In genomic region chr7:107757308-107758151, GRCm38 (mm10) we compare ENCODE assay signal across 8 mouse cellular contexts. TPM values are rescaled to one million over a fixed set of nuclear protein-coding genes. Genes with fewer than 3 reads are reported as not detected.
A peak's percentile ranks its signal among the peaks of the same experiment; 100 is the strongest.
DNase-seq lines count a peak whose midpoint lies in the region; ATAC-seq and TF ChIP-seq lines count a peak whose summit lies in the region.

Gene Cyb5r2, minus strand, starts transcription at chr7:107758032.

- no peak for TF ChIP-seq POLR2A in cerebellum, adult 2 months (IDR thresholded peaks at IDR 0.05; ENCODE audit: borderline replicate concordance, insufficient read depth, low read length)
- TF ChIP-seq POLR2A in brain, embryonic 14.5 days (IDR thresholded peaks at IDR 0.05; ENCODE audit: borderline replicate concordance, extremely low read depth, insufficient read depth, insufficient read length, poor library complexity, severe bottlenecking), result no peak

- H3K36me3 ChIP-seq in heart, embryonic 11.5 days (ENCODE audit: control insufficient read depth, insufficient read depth, low read length), result no peaks in the 10 kb centered on the region
- H3K36me3 ChIP-seq in midbrain, embryonic 10.5 days, result no peaks in the 10 kb centered on the region

- ATAC-seq in heart, embryonic 11.5 days (replicated peaks; ENCODE audit: insufficient number of reproducible peaks, low FRiP score, low TSS enrichment), result peak; percentile 20; the same call in 1 of the 2 replicates

- no peak for DNase-seq in cerebellum, adult 2 months
- DNase-seq in cerebellum, adult 18-20 months, result no peak
- peak; percentile 37 for DNase-seq in brain, embryonic 14.5 days (ENCODE audit: low read depth)
- peak; percentile 17 for DNase-seq in kidney, postnatal 14 days
- DNase-seq in midbrain, embryonic 10.5 days (ENCODE audit: low spot score), result peak; percentile 54
- no peak for DNase-seq in urinary bladder, postnatal 25 days (ENCODE audit: low spot score)
- DNase-seq in thymus, postnatal 10 days (ENCODE audit: low spot score in 2 of 2), result no peak

- H3K9me3 ChIP-seq in heart, embryonic 11.5 days (replicated peaks; ENCODE audit: control insufficient read depth, low read length), result no peaks in the 10 kb centered on the region
- H3K9me3 ChIP-seq in midbrain, embryonic 10.5 days (replicated peaks), result no peaks in the 10 kb centered on the region

- peaks cover 3% of the 10 kb centered on the region; the same call in 1 of the 2 replicates for H3K4me1 ChIP-seq in cerebellum, adult 2 months (ENCODE audit: control insufficient read depth, insufficient read depth, low read length)
- H3K4me1 ChIP-seq in heart, embryonic 11.5 days (ENCODE audit: control insufficient read depth, insufficient read depth, low read length), result peaks cover 13% of the 10 kb centered on the region; the same call in 1 of the 2 replicates
- peaks cover 11% of the 10 kb centered on the region for H3K4me1 ChIP-seq in midbrain, embryonic 10.5 days

- no peak within 1 kb of the TSS for H3K27ac ChIP-seq in cerebellum, adult 2 months (ENCODE audit: insufficient read depth, low read length)
- no peak within 1 kb of the TSS for H3K27ac ChIP-seq in heart, embryonic 11.5 days (ENCODE audit: low read depth, low read length)
- H3K27ac ChIP-seq in midbrain, embryonic 10.5 days (replicated peaks), result no peak within 1 kb of the TSS; the same call in 1 of the 2 replicates

- WGBS in cerebellum, adult 2 months, result 14% methylated on average over 23 of the region's 23 CpGs
- WGBS in heart, embryonic 11.5 days (ENCODE audit: insufficient replicate concordance), result 12% methylated on average over 23 of the region's 23 CpGs
- 14% methylated on average over 23 of the region's 23 CpGs for WGBS in midbrain, embryonic 10.5 days

- no peaks in the 10 kb centered on the region for H3K27me3 ChIP-seq in cerebellum, adult 2 months (ENCODE audit: control insufficient read depth, insufficient read depth, low read length)
- peaks cover 9% of the 10 kb centered on the region; the same call in 1 of the 2 replicates for H3K27me3 ChIP-seq in heart, embryonic 11.5 days (ENCODE audit: control insufficient read depth, insufficient read depth, low read length)
- 0 out of 2 replicates have a peak, but pooled peaks cover 4% of the 10 kb centered on the region for H3K27me3 ChIP-seq in midbrain, embryonic 10.5 days (ENCODE audit: low read depth, poor library complexity, severe bottlenecking)

- peak within 1 kb of the TSS; percentile 64 for H3K4me2 ChIP-seq in heart, embryonic 11.5 days

- 0 out of 2 replicates have a peak within 1 kb of the TSS, but pooled peaks have one; percentile 28 for H3K9ac ChIP-seq in heart, embryonic 11.5 days (ENCODE audit: low read depth, low read length)

- TF ChIP-seq CTCF in cerebellum, adult 2 months (IDR thresholded peaks at IDR 0.05; ENCODE audit: borderline replicate concordance, insufficient read depth, low read depth, low read length), result no peak
- no peak for TF ChIP-seq CTCF in brain, embryonic 14.5 days (IDR thresholded peaks at IDR 0.05; ENCODE audit: borderline replicate concordance, extremely low read depth, insufficient read depth, insufficient read length)

- H3K4me3 ChIP-seq in cerebellum, adult 2 months (replicated peaks; ENCODE audit: insufficient read depth, low read depth, low read length), result peak within 1 kb of the TSS; percentile 12
- H3K4me3 ChIP-seq in heart, embryonic 11.5 days (ENCODE audit: low read depth, low read length), result peak within 1 kb of the TSS; percentile 28
- peak within 1 kb of the TSS; percentile 45 for H3K4me3 ChIP-seq in midbrain, embryonic 10.5 days

RNA-seq across cellular contexts. Expression of gene Cyb5r2, which starts in this region (rescaled TPM):
- polyA plus RNA-seq in cerebellum, adult 2 months (2012; rRNA removed), result 0.47 and 0.51 TPM in 2 replicates
- 0.11 and 0.14 TPM in 2 replicates for polyA plus RNA-seq in brain, embryonic 14.5 days (2012; rRNA removed)
- 0.76 and 1.2 TPM in 2 replicates for polyA plus RNA-seq in heart, embryonic 11.5 days (2014; fragmentation: Nextera tagmentation; extraction: Ambion mirVana)
- 0.39 and 0.40 TPM in 2 replicates for polyA plus RNA-seq in midbrain, embryonic 10.5 days (2016; fragmentation: Nextera tagmentation; extraction: Ambion mirVana)

Comparison
In these comparisons a context has a peak if more than half of its experiments do, and no peak if none do; other contexts are left out.
1. Peak in DNase-seq in brain, embryonic 14.5 days; RNA of the gene not detected or under 1 TPM.
2. Peak in DNase-seq and H3K4me3 ChIP-seq in midbrain, embryonic 10.5 days; RNA of the gene not detected or under 1 TPM.